Mouse (Mus musculus) spleen, adult 2 months (tissue): Measurements from ENCODE around the gene H2al1o.

Experiments used
- CTCF ChIP-seq: fragments of 200-500 bp; IDR thresholded peaks from 2 replicates; pipeline ENCODE4 v1.5.1; 2011; ENCODE audit warnings: mild to moderate bottlenecking, inconsistent platforms; ENCODE audit not compliant: insufficient read depth, insufficient read length, insufficient replicate concordance; ENCODE audit errors: extremely low read depth
- POLR2A ChIP-seq: fragments of 200-500 bp; IDR thresholded peaks from 2 replicates; pipeline ENCODE4 v1.6.1; 2011; ENCODE audit warnings: low read depth, low read length, inconsistent platforms

DNA sequence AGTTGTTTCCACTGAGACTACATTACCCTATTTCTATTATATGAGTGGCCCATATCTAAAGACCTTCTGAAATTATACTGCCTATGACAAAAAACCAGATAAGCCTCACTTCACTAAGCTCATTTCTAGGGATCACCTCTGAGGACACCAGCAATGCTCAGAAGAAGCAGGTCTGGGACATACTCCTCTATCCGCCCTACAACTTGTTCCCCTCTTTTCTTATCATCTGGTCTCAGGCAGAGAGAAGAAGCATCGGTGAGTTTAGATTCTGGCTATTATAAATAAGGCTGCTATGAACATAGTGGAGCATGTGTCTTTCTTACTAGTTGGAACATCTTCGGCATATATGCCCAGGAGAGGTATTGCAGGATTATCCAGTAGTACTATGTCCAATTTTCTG, 35.3 kb downstream of the H2al1o start:
- TF ChIP-seq CTCF (no peak), POLR2A (no peak)
